In the genomic region with DNA sequence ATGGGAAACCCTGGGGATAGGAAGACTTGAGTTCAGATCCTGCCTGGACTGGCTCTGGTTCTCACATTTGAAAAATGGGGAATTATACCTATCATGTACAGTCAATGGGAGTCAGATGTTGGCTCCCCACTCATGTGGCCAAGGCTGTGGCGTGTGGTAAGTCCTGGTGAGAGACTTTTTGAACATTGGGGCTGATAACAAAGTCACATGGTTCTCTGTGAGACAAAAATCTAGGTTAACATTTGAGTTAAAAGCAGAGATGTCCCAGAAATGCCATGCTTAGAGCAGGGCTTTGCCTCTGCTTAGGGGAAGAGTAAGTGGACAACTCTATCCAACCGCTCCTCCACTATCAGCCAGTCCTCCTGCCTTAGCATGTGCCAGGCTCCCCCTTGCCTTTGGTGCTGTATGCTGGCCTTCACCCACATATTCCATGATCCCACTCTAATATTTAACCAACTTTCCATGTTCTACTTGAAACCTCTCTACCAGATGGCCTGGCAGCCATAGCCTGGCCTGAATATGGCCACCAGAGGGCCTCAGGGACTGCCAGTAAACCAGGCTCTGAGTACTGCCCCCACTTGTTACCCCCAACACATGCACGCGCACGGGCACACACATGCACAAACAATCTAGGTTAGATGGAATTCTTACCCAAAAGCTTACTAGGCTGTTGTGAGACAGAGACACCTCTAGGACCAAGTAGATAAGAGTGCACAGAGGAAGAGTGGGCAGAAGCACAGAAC, we compare ENCODE assay signal across 8 mouse cellular contexts. TPM values are rescaled to one million over a fixed set of nuclear protein-coding genes. Genes with fewer than 3 reads are reported as not detected.
DNase-seq lines count a peak whose midpoint lies in the region; TF ChIP-seq lines count a peak whose summit lies in the region.
"Had no signal": no experiment of that assay in that cellular context is flagged by ENCODE, and none has a peak within 500 bp of the region (broad histone marks: within the 10 kb centered on the region; RNA-seq: fewer than 3 reads in every experiment).

No protein-coding gene starts in this region.

- dilution Hi-C loops in CH12.LX (cut with MboI; ENCODE audit: extremely low pct_ligation_motif_present, extremely low pct_unique_long_range_greater_than_20kb, low sequenced_read_pairs): no loop called here

- no peak overlapping the region for H3K4me2 ChIP-seq in CH12.LX (ENCODE audit: insufficient read depth, low read depth, poor library complexity, severe bottlenecking)
- H3K4me2 ChIP-seq: embryonic facial prominence, embryonic 15.5 days had no signal

- peaks cover 51% of the 10 kb centered on the region for H3K27me3 ChIP-seq in CH12.LX (replicated peaks)

- WGBS in lung, adult 2 months: 61% methylated on average over 5 of the region's 5 CpGs

- no peak overlapping the region for H3K4me3 ChIP-seq in CH12.LX (replicated peaks in 1 of 3; ENCODE audit: low read depth in 2 of 3, low read length in 2 of 3, poor library complexity in 1 of 3)
- H3K4me3 ChIP-seq in lung, adult 2 months (replicated peaks; ENCODE audit: extremely low read depth, low read depth, low read length): no peak overlapping the region
- H3K4me3 ChIP-seq: embryonic facial prominence, embryonic 15.5 days had no signal

- peaks cover 0 to 12% of the 10 kb centered on the region in 2 experiments; a peak in 2 of 4 replicates for H3K4me1 ChIP-seq in CH12.LX (ENCODE audit: control insufficient read depth in 1 of 2, insufficient read depth in 2 of 2)
- H3K4me1 ChIP-seq in lung, adult 2 months (ENCODE audit: control insufficient read depth, insufficient read depth, low read length): no peaks in the 10 kb centered on the region

- H3K36me3 ChIP-seq in CH12.LX (replicated peaks in 1 of 2; ENCODE audit: control insufficient read depth in 1 of 2, insufficient read depth in 1 of 2, low read length in 1 of 2): no peaks in the 10 kb centered on the region
- H3K36me3 ChIP-seq: embryonic facial prominence, embryonic 15.5 days had no signal

- no peak for TF ChIP-seq EP300 in CH12.LX (IDR thresholded peaks at IDR 0.05; ENCODE audit: low read length)

- TF ChIP-seq RAD21 in CH12.LX (IDR thresholded peaks at IDR 0.05; ENCODE audit: low read depth, low read length): peak; percentile 70

- H3K9ac ChIP-seq in CH12.LX (ENCODE audit: insufficient read depth, low read depth): no peak overlapping the region
- H3K9ac ChIP-seq: embryonic facial prominence, embryonic 15.5 days had no signal

- DNase-seq in layer of hippocampus, adult 11-12 months (ENCODE audit: low spot score): peak; percentile 66
- no peak for DNase-seq in layer of hippocampus, postnatal 36 days
- no peak for DNase-seq in CH12.LX (ENCODE audit: extremely low read depth)
- peak; percentile 36 for DNase-seq in Muller cell, postnatal 12 days (ENCODE audit: inconsistent ontology term)
- DNase-seq in embryo, embryonic 10 days (ENCODE audit: low spot score): peak; percentile 49
- no peak for DNase-seq in lung, adult 2 months
- DNase-seq in thymus, postnatal 25 days: peak; percentile 39

- TF ChIP-seq POLR2A in CH12.LX (IDR thresholded peaks at IDR 0.05; ENCODE audit: low read depth, low read length): no peak
- TF ChIP-seq POLR2A in lung, adult 2 months (IDR thresholded peaks at IDR 0.05; ENCODE audit: borderline replicate concordance, extremely low read depth, low read depth, low read length): no peak

- H3K27ac ChIP-seq in CH12.LX (ENCODE audit: insufficient read depth, low read depth): no peak overlapping the region
- H3K27ac ChIP-seq: embryonic facial prominence, embryonic 15.5 days had no signal

- peak; percentile 8 to 91; a peak in 3 of 4 replicates for TF ChIP-seq CTCF in CH12.LX (conservative IDR thresholded peaks at IDR 0.05 in 1 of 2, IDR thresholded peaks at IDR 0.05 in 1 of 2; ENCODE audit: low read depth in 2 of 2, low read length in 2 of 2)
- peak; percentile 54 for TF ChIP-seq CTCF in lung, adult 2 months (IDR thresholded peaks at IDR 0.05; ENCODE audit: insufficient read depth, low read length)

- in situ Hi-C loops in CH12.LX (cut with MboI; ENCODE audit: low pct_ligation_motif_present, low pct_unique_long_range_greater_than_20kb, low sequenced_read_pairs): loop anchor here (5.0 kb wide), 2 partner anchors 36 to 271 kb away; partner anchors contain the start of gene Gp1bb

- no peaks in the 10 kb centered on the region for H3K79me2 ChIP-seq in CH12.LX (replicated peaks; ENCODE audit: control insufficient read depth, extremely low read depth, insufficient read depth, poor library complexity, severe bottlenecking)

- H3K9me3 ChIP-seq in CH12.LX (replicated peaks; ENCODE audit: low read length): no peaks in the 10 kb centered on the region
- H3K9me3 ChIP-seq: embryonic facial prominence, embryonic 15.5 days had no signal

TF ChIP-seq in CH12.LX, 34 proteins besides CTCF, POLR2A, EP300 and RAD21:
- TF ChIP-seq MYC (IDR thresholded peaks at IDR 0.05; ENCODE audit: low read depth, low read length): no peak
- TF ChIP-seq JUN (IDR thresholded peaks at IDR 0.05; ENCODE audit: insufficient read depth, low read depth, low read length): no peak
- no peak for TF ChIP-seq GABPA (IDR thresholded peaks at IDR 0.05; ENCODE audit: insufficient replicate concordance, low read depth, low read length)
- TF ChIP-seq IRF4 (IDR thresholded peaks at IDR 0.05; ENCODE audit: low read depth, low read length): 0 out of 2 replicates have a peak, but pooled peaks have one; percentile 13
- no peak for TF ChIP-seq ZMIZ1 (IDR thresholded peaks at IDR 0.05; ENCODE audit: low read depth, low read length)
- TF ChIP-seq MAZ (IDR thresholded peaks at IDR 0.05; ENCODE audit: low read depth, low read length): peak; percentile 64; the same call in 1 of the 2 replicates
- 0 out of 2 replicates have a peak, but pooled peaks have one; percentile 47 for TF ChIP-seq NELFE (IDR thresholded peaks at IDR 0.05; ENCODE audit: low read depth, low read length)
- no peak for TF ChIP-seq PAX5 (IDR thresholded peaks at IDR 0.05; ENCODE audit: low read length)
- TF ChIP-seq RCOR1 (conservative IDR thresholded peaks at IDR 0.05; ENCODE audit: low read depth, low read length): no peak
- peak; percentile 73 for TF ChIP-seq BHLHE40 (IDR thresholded peaks at IDR 0.05; ENCODE audit: low read depth, low read length)
- TF ChIP-seq JUND (conservative IDR thresholded peaks at IDR 0.05; ENCODE audit: low read depth, low read length): no peak
- peak; percentile 81 for TF ChIP-seq SMC3 (IDR thresholded peaks at IDR 0.05; ENCODE audit: low read depth, low read length)
- TF ChIP-seq TCF12 (IDR thresholded peaks at IDR 0.05; ENCODE audit: low read depth, low read length): no peak
- TF ChIP-seq MAX (IDR thresholded peaks at IDR 0.05; ENCODE audit: low read length): no peak; the same call in 1 of the 2 replicates
- TF ChIP-seq E2F4 (IDR thresholded peaks at IDR 0.05; ENCODE audit: insufficient replicate concordance, low read depth, low read length): no peak
- TF ChIP-seq TBP (conservative IDR thresholded peaks at IDR 0.05; ENCODE audit: low read depth, low read length): no peak
- TF ChIP-seq UBTF (IDR thresholded peaks at IDR 0.05; ENCODE audit: low read depth, low read length): no peak

RNA-seq across cellular contexts. Expression of gene Arvcf, which starts 3.5 kb away (rescaled TPM):
- 10 to 100 TPM; 36.2 to 37.7 TPM for total RNA-seq in layer of hippocampus, postnatal 36 days (2021)
- total RNA-seq in CH12.LX (2012; rRNA removed): 2.9 and 7.5 TPM in 2 replicates
- 1.1 and 3.3 TPM in 2 replicates for total RNA-seq in CH12.LX (2014; rRNA removed)
- polyA plus RNA-seq in CH12.LX (2012; ENCODE audit: insufficient read length, low read depth): 3.5 and 3.9 TPM in 2 replicates
- 49.9 and 53.7 TPM in 2 replicates for polyA plus RNA-seq in lung, adult 2 months (2012; rRNA removed)

RNA-seq across cellular contexts. Expression of gene Tango2, which starts 3.6 kb away (rescaled TPM):
- total RNA-seq in layer of hippocampus, postnatal 36 days (2021): 100 to 1,000 TPM; 124 to 125 TPM
- total RNA-seq in CH12.LX (2012; rRNA removed) (9.6 and 11.2 TPM in 2 replicates), CH12.LX (2014; rRNA removed) (3.1 and 3.8 TPM in 2 replicates)
- polyA plus RNA-seq in CH12.LX (2012; ENCODE audit: insufficient read length, low read depth): 10.8 and 13.2 TPM in 2 replicates
- 35.1 and 36.1 TPM in 2 replicates for polyA plus RNA-seq in lung, adult 2 months (2012; rRNA removed)

Comparison
In these comparisons a context has a peak if more than half of its experiments do, and no peak if none do; other contexts are left out.
1. DNase-seq: peak in layer of hippocampus, adult 11-12 months (single experiment), Muller cell, postnatal 12 days (single experiment), embryo, embryonic 10 days (single experiment) and thymus, postnatal 25 days (single experiment); none in layer of hippocampus, postnatal 36 days (0 of 2), CH12.LX (single experiment) and lung, adult 2 months (single experiment).
2. RNA of gene Arvcf, which starts 3.5 kb away (total RNA-seq): 36.2 to 37.7 TPM in layer of hippocampus, postnatal 36 days; 1.1 to 7.5 TPM in CH12.LX; every median in the first group is over 4 times any median in the second.
3. RNA of gene Tango2, which starts 3.6 kb away (total RNA-seq): 124 to 125 TPM in layer of hippocampus, postnatal 36 days; 3.1 to 11.2 TPM in CH12.LX; every median in the first group is over 10 times any median in the second.